Mouse (Mus musculus) bone marrow, adult 2 months (tissue): ENCODE data around the gene Uba52.

Source experiments
- CTCF ChIP-seq: fragments of 200-500 bp; IDR thresholded peaks from 2 replicates; pipeline ENCODE4 v1.5.1; 2011; ENCODE audit warnings: low read length, control low read depth; ENCODE audit not compliant: control insufficient read depth, insufficient read depth
- POLR2A ChIP-seq: fragments of 200-500 bp; IDR thresholded peaks from 2 replicates; pipeline ENCODE4 v1.6.1; 2011; ENCODE audit warnings: low read depth, mild to moderate bottlenecking, control low read depth, low read length, borderline replicate concordance; ENCODE audit not compliant: control insufficient read depth

DNA sequence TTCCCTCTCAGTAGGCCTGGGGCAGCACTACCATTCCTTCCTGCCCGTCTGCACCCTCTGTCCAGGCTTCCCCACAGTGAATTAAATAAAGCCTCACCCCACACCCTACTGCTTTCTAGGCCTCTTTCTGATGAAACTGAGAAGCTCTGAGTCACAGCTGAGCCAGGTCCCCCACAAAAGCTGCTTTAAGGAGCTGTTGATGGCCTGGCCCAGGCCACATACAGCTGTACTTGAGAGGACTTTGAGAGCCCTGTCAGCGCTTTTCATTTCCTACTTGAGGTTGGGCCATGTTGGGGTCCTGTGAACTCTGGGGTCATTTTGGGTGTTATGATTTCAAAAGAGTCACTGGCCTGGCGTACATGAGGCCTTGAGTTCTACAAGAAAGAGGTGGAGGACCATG is 24.6 kb upstream of the Uba52 start:
- TF ChIP-seq CTCF (no peak), POLR2A (no peak)
